Mouse (Mus musculus): ENCODE results near the gene Bsg.
A peak's percentile ranks its signal among the peaks of the same experiment; 100 is the strongest.

DNA sequence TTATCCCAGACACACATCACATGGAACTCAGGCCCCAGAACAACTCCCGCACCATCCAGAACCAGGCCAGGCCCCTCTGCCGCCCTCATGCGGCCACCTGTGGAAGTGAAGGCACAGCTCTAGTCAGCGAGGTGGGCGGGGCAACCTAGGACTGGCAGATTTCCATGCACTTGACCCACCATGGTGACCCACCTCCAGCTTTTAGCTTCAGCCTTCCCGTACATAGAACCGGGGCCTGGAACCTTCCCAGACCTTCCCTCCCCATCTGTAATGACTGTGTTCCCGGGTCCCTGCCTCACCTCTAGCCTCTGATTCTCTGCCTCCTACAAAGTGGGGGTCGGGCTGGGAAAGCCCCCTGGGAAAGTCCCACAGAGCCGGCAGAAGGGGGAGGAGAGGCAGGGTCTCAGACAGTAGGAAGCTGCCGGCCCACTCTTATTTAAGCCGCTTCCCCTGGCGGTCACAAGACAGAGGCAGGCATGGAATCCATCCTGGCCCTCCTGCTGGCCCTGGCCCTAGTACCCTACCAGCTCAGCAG, 40.1 kb upstream of the Bsg start, which contains the start of gene Madcam1:
- TF ChIP-seq CTCF (IDR thresholded peaks at IDR 0.05; ENCODE audit: insufficient read depth, low read depth, low read length) (peak; percentile 84), POLR2A (IDR thresholded peaks at IDR 0.05; ENCODE audit: insufficient read depth, low read depth, low read length) (no peak)

All from olfactory bulb, adult 2 months (tissue).